Mouse (Mus musculus): ENCODE measurements at regions not wholly inside any gene's neighbourhood (a gene's known extent, or its start where the extent isn't known, plus 50 kb on each side); places are given as distances from the start of the nearest gene placed in this dataset.
A peak's percentile ranks its signal among the peaks of the same experiment; 100 is the strongest.

- Histone ChIP-seq H3K4me3 (ENCODE audit: low read depth, low read length) (no peak overlapping the region), H3K36me3 (ENCODE audit: insufficient read depth) (no peaks in the 10 kb centered on the region), H3K4me1 (ENCODE audit: insufficient read depth) (no peaks in the 10 kb centered on the region), H3K27me3 (ENCODE audit: insufficient read depth, low read length) (no peaks in the 10 kb centered on the region), H3K9ac (no peak overlapping the region), H3K27ac (ENCODE audit: low read depth, low read length) (no peak overlapping the region), H3K4me2 (ENCODE audit: low read depth) (no peak overlapping the region), H3K9me3 (ENCODE audit: low read length) (no peaks in the 10 kb centered on the region)
- 40% methylated on average over 8 of the region's 8 CpGs for WGBS
- TF ChIP-seq CTCF (IDR thresholded peaks at IDR 0.05; ENCODE audit: low read depth) = no peak
- peak; percentile 20 for DNase-seq
- no peak for ATAC-seq
Observed at GRCm38 (mm10) chr14:13732731-13733697, 62.3 kb downstream of the Sntn start.

Measured in forebrain, postnatal 0 days (tissue).